Mouse (Mus musculus) MEL (cell line): ENCODE results near the gene Foxf2.

Experiments
- KAT2A ChIP-seq: conservative IDR thresholded peaks from 2 replicates; pipeline ENCODE4 v1.6.1; 2012; ENCODE audit warnings: low read depth, low read length, improper control_type of control experiment, inconsistent platforms
- NRF1 ChIP-seq: IDR thresholded peaks from 2 replicates; pipeline ENCODE4 v1.6.1; 2014; ENCODE audit warnings: low read depth, mild to moderate bottlenecking, inconsistent platforms, low read length, improper control_type of control experiment, moderate library complexity; ENCODE audit not compliant: poor library complexity, insufficient read depth, severe bottlenecking
- SMC3 ChIP-seq: IDR thresholded peaks from 2 replicates; pipeline ENCODE4 v1.6.1; 2011; ENCODE audit warnings: low read depth, low read length, improper control_type of control experiment
- TAL1 ChIP-seq: IDR thresholded peaks from 2 replicates; pipeline ENCODE4 v1.6.1; 2012; ENCODE audit warnings: mild to moderate bottlenecking, inconsistent platforms, low read length, moderate library complexity, mixed read lengths
- UBTF ChIP-seq: IDR thresholded peaks from 2 replicates; pipeline ENCODE4 v1.6.1; 2012; ENCODE audit warnings: low read depth, mild to moderate bottlenecking, inconsistent platforms, low read length, improper control_type of control experiment, moderate library complexity, borderline replicate concordance; ENCODE audit not compliant: insufficient read depth

DNA sequence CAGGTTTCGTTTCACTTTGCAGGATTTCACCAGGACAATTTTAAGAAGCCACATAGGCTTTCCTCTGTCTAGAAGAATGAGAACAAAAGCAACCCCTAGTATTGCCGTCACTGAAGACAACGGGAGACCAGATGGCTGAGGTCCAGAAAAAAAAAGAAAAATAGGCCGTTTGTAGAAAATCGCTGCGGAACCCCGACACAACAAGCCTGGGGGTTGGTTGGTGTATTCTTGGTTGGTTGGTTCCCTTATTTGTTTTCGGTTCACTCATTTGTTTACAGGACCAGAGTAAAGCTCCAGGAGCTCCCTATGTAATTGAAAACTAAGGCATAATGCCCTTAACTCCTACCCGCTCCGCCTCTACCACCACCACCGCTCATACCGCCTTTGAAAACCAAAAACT is 7.6 kb upstream of the Foxf2 start:
- no peak for TF ChIP-seq KAT2A
- no peak for TF ChIP-seq SMC3
- no peak for TF ChIP-seq TAL1
- TF ChIP-seq UBTF: no peak
- no peak for TF ChIP-seq NRF1
